Mouse (Mus musculus): ENCODE data around the gene Rfx1.

The Rfx1 gene

DNA sequence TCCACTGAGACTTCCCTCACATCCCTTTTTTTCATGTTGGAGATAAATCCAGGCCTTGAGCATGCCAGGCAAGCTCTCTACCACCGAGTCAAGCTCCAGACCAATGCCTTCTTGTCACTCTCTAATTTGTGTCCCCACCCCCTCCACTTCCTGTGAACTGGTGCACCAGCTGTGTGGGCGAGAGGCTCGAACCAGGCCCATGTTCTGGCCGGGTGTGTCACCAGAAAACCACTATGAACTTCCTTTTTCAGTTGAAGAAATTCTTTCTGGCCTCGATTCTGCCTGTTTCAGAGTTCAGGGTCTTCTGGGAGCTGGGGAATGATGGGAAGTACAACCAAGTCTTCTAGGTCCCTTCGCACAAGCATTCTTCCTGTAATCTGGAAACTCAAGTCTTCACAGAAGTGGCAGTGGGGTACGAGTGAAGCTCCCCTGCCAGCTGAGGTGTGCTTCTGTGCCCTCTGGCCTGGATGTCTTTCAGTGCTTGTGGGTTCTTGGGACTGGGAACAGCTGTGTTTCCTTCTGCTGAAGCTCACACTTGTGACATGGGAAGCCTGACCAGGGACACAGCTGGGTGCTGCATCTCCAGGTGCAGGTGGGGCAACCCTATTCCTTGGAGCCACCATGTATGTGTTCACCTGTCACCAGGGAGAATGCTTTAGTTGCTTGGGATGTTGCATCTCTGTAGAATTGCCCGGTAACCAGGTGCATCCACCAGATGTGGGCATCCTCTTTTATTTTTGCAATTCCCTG, 2.6 kb upstream of the Rfx1 start:
- DNase-seq: no peak

DNA sequence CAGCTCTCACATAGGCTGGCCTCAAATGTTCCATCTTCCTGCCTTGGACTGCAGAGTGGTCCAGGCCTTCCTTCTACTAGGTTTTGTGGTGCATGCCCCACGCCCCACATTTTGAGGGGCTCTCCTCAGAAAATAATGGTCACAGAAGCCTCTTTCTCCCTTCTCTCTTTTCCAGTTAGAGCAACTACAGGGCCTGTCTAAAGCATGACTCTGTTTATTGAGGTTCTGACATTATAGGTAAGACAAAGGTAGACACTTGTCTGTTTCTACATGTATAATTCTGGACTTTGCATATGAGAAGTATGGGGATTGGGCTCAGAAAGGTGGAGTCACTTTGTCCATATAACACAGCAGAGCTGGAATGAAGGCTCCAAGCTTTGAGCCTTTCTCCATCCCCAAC, 1.6 kb upstream of the Rfx1 start, which contains the start of gene Gm10643:
Gene Gm10643 (minus strand): TSS at position 101 of the 400 bp plus-strand sequence.
- DNase-seq: no peak

DNA sequence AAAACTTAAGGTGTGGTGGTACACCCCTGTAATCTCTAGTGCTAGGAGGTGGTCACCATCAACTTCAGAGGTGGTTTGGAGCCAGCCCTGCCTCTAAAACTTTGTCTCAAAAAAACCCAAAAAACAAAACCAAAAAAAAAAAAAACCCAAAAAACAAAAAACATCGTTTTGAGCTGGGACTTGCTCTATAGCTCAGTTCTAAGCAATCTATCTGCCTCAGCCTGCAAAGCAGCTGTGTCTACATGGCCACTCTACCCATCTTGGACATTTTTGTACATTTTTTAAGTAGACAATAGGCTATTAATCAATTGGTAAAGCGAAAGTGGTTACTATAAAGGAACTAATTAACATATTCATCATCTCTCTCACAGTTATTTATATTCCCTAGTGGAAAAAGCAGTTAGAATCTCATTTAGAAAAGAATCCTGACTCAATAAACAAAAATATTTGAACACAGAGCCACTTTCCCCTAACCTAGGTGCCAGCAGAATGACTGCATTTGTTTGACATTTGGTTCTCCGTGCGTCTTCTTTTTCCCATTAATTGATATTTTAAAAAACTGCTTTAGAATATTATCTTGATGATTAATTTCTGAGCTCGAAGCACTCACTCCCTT, 1.1 kb upstream of the Rfx1 start:
- DNase-seq: no peak

DNA sequence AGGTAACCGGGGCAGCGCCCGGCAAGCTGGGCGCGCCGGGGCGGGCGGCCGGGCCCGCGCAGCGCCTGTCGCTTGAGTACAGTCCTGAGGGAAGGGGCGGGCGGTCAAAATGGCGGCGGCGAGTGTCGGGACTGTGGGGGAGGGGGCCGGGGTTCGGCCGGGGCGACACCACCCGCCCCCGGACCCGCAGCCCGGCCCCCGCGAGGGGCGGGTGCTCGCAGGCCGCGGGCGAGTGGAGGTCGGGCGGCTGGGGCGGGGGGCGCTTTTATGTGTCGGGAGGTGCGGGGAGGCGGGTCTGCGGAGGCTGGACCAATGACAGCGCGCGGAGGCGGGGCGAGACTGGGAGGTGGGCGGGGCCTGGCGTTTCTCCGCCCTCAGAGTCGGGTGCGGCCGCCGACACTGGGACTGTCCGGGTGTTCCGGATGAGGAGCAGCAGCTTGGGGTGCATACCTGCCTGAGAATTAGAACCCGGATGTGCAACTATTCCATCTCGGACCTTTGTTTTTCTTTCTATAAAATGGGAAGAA, 476 bp downstream of the Rfx1 start:
- peak; percentile 94 for DNase-seq

DNA sequence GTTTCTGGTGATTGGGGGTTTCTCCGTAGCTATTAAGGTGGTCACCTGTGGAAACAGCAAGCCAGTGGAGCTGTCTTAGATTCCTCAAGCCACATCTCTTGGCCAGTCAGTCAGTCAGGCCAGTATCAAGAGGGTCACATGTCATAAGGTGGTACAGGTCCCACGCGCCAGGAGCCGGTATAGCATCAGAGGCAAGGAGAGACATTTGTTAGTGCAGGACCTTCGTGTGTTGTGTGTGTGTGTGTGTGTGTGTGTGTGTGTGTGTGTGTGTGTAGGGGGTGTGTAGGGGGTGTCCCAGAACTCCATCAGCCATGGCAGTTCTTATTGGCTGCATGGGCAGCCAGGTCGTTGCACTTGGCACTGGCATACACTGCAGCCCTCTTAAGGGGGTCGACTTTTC, 1.3 kb downstream of the Rfx1 start:
- no peak for DNase-seq

DNA sequence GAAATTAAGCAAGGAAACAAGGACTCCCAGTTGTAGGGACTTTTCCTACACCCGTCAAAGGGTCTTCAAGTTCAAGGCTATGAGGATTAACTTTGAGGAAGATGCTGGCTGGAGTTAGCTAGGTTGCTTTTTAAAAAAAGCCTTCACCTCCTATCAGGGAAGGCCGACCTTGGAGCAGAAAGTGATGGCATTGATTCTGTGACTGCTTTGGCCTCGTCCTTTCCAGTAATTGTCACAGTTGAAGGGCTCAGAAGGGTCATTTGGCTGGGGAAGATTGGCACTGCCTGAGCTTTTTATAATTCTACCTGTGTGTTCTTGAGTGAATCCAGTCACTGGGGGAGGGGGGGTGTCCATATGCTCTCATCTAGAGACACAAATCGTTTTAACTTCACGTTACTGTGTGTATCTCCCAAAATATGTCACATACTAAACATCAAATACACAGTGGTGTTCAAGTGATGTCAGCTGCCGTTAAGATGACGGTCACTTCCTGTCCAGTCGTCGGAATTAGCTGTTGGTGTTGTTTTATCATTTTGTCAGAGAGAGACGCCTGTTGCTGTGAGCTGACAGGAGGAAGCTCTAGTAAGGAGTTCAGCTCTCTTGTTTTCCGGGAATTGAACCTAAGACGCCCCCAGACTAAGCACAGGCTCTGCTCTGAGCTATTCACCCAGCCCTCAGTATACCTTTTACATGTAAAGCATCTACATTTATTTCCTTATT, 1.8 kb downstream of the Rfx1 start:
- no peak for DNase-seq

DNA sequence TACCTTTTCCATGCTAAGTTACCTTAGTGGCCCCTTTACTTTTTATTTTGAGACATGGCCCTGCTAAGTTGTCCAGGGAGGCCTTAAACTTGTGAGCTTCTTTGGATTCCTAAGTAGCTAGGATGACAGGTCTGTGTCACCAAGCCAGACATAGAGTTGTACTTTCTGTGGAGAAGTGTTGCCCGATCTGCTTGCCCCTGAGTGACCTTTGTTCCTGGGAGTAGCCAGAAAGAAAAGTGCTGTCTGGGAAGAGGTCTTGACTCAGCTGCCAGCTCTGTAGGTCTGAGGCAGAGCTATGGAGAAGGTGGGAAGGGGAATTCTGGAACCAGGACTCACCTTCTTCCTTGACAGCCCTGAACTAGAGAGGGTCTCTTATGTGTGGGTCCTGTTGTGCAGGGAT, 2.5 kb downstream of the Rfx1 start:
- no peak for DNase-seq

DNA sequence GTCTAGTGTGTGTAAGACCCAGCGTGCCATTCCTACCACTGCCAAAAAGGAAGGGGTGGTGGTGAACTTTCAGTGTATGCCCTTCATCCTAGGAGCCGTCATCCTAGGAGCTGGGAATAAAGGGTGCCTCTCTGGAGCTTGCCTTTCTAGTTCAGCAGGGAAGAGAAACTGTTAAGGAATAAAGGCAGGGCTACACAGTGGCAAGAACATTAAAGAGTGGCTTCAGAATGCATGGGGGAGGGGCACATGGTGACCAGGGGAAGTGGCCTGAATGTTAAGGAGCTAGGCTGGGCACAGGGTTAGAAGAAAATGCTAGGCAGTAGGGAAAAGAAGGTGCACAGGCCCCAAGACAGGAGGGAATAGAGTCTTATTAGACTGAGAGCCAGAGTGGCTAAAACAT, 3.1 kb downstream of the Rfx1 start:
- no peak for DNase-seq

DNA sequence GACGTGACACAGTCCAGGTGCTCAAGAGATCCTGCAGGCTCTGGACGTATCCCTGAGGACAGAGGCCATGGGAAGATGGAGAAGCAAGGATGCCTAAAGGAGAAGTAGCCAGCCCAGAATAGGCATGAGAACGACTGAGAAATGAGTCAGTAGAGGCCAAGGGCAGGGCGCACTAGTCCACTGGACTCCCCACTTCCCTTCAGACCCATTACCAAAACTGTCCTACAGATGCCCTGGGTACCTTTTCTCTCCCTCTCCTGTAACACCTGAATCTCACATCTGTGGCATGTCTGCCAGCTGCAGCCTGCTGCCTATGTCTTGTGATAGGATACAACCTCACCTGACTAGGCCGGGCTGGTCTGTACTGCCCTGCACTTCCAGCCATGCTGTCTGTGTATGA, 3.6 kb downstream of the Rfx1 start:
- DNase-seq: no peak

DNA sequence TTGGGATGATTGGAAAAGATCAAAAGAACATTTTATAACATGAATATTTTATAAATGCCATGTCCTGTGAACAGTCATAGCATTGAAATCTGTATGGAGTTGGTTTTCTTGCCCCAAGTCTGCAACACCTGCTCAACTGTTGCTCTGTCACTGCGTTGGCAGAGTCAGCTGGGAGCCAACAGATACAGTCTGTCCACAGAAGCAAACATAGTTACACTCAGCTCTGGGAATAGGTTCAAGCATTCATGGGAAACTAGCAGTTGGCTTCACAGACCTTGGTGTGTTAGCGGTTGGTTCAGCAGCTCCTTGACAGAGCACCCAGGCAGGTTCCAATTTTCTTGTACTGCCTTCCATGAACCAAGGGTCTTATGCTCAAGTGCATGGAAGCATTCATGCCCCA, 4.0 kb downstream of the Rfx1 start:
- DNase-seq: peak; percentile 89

DNA sequence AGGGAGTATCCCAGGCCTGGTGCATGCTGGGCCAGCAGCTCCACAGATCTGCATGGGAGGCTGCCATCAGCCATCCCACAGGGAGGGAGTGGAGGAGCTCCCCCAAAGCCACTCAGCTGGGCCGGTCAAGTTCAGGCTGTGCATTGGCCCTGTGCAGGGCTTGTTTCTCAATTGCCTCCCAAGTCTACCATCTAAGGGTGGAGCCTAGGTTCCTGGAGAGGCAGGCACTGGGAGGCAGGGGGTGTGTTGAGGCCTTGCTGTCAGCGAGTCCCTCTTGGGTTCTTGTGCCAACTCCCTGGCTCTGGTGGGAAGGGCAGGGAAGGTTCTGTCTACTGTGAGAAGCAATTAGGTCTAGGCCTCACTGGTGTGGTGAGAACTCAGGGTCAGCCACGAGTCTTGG, 5.3 kb downstream of the Rfx1 start:
- DNase-seq: no peak

DNA sequence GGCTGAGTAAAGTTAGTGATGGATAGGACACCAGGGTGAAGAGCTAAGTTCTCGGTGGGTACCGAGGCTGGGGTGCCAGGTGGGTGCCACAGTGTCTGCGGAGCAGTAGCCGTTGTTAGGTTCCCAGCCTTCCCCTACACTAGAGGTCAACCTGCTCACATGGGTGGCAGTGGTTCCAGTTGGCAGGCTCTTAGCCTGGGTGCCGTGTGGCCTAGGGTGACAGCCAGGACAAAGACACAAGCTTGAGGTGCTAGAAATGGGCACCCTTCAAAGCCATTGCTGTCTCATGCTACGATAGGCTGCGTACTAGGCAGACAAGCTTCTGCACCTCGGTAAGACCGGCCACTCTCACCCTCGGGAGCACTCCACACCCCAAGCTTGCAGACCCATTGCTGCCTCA, 5.7 kb downstream of the Rfx1 start:
- DNase-seq: no peak

DNA sequence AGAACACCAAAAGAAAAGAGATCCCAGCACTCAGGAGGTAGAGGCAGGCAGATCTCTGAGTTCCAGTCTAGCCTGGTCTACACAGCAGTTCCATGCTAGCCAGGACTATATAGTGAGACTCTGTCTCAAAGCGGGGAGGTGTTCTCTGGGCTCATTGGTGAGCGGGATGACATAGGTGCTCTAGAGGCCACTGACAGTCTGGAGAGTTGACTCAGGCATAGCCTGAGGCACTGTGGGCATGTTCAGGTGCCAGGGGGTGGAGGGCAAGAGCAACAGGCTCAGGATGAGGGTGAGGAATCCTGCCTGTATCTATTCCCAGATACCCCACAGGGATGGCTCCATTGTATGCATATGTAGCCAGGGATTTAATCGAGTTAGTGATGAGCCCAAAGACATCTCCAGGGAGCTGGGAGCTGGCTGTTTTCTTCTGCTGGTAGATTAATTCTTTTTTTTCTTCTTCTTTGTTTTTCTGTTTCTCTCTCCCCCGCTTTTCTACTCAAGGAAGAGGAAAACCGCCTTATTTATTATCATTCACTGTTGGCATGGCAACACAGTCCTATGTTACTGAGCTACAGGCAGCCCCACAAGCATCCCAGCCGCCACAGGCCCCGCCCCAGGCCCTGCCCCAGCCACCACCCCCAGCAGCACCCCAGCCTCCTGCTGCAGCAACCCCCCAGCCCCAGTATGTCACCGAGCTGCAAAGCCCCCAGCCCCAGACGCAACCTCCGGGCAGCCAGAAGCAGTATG, 6.8 kb downstream of the Rfx1 start:
- no peak for DNase-seq

DNA sequence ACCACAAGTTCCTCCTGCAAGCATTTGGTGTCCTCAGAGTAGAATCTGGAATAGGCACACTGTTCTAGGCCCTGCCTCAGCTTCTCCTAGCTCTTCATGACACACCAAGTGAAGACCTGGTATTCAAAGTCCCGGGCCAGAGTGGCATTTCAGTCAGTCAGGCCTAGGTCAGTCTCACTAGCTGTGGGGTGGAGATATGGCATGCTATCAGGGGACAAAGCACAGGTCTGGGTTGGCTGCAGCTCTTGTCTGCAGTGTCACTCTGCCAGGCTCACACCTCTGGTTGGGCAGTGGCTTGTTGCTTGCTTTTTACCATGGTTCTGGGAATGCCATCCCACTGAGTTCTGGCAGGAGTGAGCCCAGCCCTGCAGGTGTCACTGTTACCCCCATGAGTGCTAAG, 9.8 kb downstream of the Rfx1 start:
- DNase-seq: no peak

DNA sequence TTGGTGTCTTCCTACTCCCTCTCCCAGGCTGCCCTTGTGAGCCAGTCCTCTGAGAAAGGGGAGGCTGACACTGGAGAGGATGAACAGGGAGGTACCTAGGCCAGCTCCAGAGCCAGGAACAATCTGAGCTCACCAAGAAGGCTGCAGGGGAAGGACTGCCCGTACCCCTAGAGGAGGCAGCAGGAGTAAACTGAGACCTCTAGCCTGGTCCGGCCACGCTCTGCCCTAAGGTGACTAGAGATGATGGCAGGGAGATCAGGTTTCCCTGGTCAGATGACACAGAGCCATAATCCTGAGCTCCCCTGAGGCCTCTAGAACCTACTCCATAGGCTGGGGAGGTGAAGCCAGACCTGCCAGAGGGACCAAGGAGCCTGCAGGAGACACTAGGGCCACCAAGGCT, 10.2 kb downstream of the Rfx1 start:
- DNase-seq: no peak

DNA sequence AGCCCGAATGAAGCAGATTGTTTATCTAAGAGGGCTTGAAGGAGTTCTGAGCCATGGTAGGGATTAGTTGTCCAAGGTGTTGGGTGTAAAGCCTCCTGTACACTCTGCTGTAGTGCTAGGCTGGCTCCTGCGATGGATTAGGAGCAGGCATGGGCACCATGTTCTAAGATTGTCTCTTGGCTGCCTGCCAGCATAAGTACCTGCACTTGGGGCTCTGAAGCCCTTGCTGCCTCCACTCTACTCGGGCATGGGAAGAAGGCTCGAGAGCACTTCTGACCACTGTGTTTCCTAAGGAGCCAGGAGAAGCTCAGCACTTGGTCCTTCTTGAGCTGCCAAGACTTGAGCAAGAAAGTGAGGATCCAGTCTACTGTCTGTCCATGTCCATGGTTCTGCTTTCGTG, 12.6 kb downstream of the Rfx1 start:
- DNase-seq: no peak

DNA sequence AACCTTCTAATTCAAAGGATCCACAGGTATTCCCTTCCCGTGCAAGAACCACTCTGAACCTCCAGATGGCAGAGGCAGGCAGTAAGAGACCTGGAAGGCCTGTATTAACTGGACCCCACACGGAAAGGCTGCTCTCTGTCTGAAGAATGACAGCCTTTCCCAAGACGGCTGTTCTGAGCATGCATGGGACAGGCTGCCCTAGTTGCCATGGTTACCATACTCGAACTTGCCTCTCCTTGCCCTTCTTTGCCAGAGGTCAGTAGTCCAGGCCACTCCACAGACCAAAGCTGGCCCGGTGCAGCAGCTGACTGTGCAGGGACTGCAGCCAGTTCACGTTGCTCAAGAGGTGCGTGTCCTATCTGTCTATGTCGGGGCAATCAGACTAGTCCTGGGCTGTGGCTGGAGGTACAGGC, 17.2 kb downstream of the Rfx1 start:
- DNase-seq: no peak

DNA sequence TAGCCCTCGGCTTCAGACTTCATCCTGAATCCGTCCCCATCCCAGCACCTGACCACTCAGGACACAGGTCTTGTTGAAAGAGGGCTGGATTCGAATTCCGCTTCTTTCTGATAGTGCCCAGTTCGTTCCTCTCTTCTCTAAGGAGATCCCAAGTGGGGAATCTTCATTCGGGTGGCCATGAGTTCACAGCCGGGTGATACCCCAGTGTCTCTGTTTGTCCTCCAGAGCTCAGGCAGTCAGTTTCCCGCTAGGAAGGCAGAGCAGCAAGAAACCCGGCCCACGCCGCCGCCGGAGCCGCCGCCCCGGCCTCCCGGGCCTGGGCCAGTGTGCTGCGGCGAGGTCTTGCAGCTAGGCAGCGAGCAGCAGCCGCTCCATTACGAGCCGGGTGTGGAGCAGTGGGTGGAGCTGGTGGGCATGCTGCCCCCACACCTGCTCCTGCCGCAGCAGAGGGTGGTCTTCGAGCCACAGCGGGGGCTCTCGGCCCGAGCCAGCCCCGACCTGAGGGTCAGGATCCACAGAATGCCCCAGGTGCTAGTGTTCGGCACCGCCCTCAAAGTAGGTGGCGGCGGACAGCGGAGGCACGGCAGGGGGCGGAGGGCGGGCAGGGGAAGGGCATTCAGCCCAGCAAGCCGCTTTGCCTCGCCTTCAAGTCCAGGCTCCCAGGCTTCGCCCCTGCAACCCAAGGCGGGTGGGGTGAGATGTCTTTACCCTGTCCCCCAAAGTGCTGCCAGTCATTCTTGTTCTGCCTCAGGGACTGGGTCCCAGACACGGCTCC, 17.9 kb downstream of the Rfx1 start:
- no peak for DNase-seq

DNA sequence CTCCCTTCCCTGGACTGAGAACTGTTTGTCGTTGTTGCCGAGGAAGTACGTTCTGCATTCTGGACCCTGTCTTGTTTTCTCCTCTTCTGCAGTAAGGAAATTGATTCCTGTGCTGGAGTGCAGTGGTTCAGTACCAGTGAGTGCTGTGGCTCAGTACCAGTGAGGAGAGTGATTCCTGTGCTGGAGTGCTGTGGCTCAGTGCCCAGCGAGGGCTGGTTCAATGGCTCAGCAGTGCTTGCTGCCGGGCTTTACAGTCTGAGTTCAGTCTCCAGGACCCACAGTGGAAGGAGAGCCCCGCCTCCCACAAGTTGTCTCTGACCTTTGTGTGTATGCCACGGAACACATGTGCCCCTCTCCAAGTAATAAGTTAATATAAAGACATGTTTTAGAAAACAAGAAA, 20.5 kb downstream of the Rfx1 start:
- no peak for DNase-seq

DNA sequence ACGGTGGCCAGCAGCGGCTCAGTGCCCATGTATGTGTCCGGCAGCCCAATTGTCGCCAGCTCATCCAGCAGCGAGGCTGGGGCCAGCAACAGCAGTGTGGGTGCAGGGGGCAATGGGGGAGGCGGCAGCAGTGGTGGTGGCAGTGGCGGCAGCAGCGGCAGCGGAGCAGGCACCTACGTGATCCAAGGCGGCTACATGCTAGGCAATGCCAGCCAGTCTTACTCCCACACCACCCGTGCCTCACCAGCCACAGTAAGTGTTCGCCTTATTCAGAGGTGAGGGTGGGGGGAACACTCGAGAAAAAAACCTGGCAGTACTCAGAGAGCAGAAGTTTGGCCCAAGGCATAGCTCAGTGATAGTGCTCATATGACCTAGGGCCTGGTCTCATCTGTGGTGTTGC, 21.2 kb downstream of the Rfx1 start:
- DNase-seq: no peak

DNA sequence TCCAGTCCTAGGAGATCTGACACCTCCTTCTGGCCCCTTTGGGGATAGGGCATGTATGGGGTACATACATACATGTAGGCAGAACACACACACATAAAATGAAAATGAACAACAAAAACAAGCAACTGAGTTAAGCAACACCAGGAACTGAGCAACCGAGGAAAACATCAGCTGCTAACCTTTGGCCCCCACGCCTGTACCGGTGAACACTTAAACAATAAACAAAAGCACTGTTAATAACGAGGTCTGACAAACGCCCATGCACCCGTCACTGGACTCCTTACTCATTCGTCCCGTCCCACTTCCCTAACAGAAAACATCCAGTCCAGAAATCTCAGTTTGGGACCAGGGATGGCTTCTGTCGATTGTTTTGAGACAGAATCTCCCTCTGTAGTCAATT, 22.6 kb downstream of the Rfx1 start:
- no peak for DNase-seq

DNA sequence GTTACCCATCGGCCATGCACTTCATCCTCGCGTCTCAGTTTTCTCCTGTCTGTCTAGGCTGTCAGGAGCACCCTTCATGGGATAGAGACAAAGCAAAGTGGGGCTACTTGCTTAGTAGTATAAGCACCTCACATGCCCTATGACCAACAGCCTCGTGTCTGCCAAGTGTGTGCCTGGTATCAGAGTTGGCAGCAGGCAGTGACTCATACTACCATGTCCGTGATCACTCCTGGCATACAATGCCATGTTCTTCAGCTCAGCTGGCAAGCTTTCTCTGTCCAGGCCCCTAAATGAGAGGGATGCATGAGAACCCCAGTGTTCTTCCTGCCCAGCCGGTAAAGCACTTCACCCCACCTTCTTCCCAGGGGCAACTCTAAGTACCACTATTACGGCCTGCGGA, 24.0 kb downstream of the Rfx1 start:
- no peak for DNase-seq

DNA sequence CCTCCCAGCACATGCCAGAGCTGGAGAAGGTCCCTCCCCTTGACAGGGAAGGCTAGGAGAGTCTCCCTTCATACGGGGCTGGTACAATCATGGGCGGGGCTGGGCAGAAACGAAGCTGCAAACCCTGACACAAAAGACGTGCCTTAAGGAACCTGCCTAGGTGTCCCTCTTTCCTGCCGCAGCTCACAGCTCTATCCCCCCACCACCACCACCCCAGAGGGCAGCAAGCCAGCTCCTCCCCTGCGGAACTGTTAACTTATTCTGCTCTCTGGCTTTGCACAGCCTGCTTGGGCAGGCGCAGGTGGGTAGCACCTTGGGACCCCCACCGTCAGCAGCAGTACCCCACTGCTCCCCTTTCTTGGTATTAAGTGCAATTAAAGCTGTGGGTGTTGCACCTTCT, 29.4 kb downstream of the Rfx1 start:
- no peak for DNase-seq
